Mouse (Mus musculus): ENCODE measurements around the gene Glp2r.

Gene Glp2r

DNA sequence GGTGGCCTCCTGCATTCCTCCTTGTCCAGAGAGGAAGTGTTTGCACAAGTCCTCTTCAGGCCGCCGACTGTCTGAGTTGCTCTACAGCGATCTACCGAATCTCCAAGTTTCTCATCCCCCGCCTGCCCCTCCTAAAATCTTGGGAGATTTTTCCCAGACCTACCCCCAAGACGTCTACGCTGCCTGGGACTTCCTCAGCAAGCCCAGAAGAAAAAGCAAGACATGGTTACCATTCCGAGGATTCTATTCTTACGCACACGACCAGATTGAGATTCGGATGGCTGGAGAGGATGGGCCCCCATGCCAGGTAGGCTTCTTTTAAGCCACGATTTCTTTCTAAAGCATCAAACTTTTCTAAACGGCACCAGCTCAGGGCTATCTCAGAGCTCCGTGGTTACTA, at the start of gene Glp2r:
Glp2r (minus strand) TSS at position 101 of the 400 bp plus-strand sequence.
- DNase-seq (ENCODE audit: low spot score) = no peak

DNA sequence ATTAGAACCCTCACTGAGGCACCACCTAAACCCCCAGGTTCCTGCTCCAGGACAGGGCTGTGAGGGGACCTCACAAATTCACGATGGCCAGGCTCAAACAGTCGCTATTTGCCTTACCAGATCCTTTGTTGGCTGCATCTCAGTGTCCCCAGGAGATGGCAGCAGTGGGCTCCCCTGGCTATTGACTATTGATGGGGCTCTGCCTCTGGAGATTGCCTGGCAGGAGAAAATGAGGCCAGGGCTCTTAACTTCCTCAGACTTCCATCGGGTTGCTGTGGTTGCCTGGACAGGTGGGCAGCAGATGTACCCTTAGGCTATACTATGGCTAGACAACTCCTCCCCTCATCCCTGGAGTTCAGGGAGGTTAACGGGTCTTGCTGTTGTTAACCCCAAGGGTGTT, 49.3 kb upstream of the Glp2r start:
- DNase-seq (ENCODE audit: low spot score) = peak; percentile 47

DNA sequence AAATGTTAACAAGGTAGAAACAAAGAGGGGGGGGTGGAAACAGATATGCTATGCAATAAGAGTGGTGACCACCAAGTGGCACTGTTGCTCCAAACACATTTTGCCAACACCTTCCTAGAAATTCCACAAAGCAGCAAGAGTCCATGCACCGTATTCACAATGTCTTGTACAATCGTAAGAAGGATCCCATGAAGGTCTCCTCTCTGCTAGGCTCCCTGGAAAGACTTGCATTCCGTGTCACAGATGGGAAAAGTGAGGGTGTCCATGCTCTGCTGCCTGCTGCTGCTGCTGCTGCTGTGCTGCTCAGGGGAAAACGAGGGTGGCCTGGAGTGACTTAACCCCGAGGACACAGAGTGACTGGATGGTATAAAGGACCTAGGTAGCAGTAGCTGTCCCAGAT, 48.7 kb upstream of the Glp2r start:
- DNase-seq (ENCODE audit: low spot score) = peak; percentile 13

DNA sequence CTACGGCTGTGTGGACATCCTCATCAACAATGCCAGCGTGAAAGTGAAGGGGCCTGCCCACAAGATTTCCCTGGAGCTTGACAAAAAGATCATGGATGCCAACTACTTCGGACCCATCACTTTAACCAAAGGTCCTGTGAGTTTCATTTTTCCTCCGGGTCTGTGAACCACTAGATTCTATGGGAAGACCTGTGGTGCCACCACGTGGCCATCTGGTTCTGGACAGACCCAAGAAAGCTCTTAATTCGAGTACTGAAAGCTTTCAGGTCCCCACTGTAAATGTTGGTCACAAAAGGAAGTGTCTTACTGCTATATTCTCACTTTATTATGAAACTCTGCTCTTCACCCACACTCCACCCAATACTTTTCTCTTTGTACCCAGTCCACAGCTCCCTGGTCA, 40.6 kb upstream of the Glp2r start:
- DNase-seq (ENCODE audit: low spot score) = no peak

DNA sequence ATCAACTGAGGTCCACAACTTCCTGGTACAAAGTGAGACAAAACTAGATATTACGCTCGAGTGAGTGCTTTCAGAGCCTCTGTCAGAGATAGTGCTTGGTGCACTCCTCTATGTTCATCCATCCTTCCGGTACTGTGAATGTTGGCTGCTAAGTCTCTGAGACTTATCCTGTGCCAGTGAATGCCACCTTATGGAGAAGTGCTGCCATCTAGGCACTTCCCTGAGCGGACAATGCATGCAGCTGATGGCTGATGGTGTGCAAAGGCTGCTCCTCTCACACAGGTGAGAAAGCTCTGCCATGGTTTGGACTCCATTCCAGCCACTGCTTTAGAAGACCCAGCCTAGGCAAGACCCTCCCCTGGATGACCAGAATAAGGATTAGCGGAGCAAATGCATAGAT, 37.1 kb upstream of the Glp2r start:
- DNase-seq (ENCODE audit: low spot score) = no peak

DNA sequence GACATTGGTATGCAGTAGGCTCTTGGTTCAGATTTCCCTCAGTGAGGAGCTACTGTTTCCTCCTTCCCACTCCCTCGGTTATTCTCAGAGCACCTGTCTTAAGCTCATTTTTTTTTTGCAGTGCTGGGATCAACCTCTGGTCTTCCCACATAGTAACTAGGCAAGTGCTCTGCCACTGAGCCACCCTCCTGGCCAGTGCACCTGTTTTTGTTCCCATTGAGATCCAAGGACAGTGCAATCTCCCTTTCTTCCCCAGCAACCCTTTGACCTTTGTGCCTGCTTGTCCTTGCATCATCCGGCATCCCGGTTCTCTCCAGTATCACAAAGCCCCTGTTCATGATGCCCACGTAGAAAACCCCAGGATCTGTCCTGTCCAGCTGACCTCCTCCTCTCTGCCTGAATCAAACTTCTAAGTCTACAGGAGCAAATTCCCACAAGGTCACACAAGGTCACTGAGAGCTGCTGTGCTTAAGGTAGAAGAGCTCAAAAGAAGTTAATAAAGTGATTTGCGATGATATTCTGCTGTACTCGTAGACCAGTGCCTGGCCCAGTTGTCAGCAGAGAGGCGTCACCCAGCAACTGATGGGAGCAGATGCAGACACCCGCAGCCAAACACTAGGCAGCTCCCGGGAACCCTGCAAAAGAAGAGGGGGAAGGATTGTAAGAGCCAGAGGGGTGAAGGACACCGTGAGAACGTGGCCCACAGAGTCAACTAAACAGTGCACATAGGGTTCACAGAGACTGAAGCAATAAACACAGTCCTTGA, 36.1 kb upstream of the Glp2r start:
- DNase-seq (ENCODE audit: low spot score) = no peak

DNA sequence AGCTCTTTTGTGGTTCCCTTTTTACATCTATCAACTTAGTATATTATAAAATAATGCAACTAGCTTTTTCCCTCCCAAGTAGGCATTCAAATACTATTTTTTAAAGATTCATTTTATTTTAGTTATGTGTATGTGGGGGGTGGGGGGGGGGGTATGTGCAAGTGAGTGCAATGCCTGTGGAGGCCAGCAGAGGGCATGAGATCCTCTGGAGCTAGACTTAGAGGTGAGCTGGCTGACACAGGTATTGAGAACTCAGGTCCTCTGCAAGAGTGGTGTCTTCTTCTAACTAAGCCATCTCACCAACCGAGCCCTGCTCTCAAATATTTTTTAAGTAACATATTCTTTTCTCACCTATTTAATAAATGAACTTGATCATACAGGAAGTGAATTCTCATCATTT, 34.6 kb upstream of the Glp2r start:
- no peak for DNase-seq (ENCODE audit: low spot score)

DNA sequence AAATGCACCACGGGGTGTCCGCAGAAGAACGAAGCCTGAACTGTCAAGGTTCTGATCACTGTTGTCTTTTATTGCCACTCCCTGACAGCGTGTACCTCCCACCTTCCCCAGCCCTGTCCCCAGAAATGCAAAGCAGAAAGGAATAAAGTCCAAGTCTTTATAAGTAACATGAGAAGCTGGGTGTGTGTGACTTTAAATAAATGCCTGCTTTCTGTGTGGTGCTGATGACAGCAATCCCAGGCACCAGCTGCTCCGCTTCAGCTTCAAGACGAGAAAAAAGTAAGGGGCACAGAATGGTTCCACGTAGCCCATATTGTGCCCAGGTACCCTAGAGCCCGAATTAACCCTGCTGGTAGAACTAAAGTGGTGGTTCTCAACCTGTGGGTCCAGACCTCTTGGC, 30.2 kb upstream of the Glp2r start:
- DNase-seq (ENCODE audit: low spot score) = no peak

DNA sequence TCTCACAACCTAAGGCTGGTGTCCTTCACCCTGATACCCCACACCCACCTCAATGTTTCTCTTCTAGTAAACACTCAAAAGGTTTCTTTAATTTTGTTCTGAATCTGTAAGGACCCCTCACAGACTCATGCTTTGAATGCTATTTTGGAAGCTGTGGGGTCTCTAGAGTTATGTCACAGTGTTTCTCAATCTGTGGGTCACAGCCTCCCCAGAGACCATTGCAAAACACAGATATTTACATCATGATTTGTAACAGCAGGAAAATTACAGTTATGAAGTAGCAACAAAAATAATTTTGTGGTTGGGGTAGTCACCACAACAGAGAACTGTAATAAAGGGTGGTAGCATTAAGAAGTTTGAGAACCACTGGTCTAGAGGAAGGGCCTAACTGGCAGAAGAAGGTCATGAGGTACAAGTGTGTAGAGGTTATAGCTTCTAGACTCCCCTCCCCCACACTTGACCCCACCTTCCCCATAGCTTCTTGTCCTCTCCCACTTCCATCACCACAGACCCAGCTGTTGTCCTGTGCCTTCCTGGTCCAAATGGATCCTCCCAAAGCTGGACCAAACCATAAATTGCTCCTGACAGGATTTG, 29.3 kb upstream of the Glp2r start:
- DNase-seq (ENCODE audit: low spot score) = no peak

DNA sequence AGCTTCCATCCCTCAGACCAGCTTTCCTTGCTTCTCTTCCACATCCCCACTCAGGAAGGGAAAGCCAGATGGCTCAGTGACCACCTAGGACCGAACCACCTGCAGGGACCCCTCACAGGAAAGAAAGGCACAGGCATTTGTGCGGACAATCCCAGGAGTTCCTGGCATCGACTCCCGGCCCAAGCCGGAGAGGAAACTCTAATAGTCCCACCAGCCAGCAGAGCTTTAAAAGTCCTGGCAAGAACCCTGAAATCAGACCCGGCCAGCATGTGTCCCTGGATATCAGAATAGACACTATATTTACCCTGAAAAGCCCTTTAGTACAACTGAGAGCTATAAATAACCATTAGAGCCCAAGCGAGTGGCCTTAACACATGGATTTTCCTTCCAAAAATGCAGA, 27.0 kb upstream of the Glp2r start, which contains the start of gene Dhrs7c:
Dhrs7c (plus strand) TSS at position 257 of the 400 bp plus-strand sequence.
- DNase-seq (ENCODE audit: low spot score) = no peak

DNA sequence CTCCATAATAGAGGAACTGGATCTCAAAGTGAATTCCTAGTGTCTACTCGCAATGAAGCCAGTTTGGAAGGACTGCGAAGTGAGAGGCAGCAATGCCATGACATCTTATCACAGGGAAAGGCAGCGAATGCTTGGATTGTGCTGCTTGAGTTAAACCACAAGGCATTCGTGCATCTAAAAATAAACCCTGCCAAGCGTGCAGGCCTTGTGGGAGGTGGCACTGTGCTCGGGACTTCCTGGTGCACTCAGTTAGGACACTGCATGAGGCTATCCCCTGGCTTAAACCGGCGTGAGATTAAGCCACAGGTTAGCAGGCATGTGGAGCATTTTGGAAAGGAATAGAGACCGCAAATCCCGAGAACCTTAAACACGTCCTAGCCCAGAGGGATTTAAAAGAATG, 19.2 kb upstream of the Glp2r start:
- DNase-seq (ENCODE audit: low spot score) = no peak

DNA sequence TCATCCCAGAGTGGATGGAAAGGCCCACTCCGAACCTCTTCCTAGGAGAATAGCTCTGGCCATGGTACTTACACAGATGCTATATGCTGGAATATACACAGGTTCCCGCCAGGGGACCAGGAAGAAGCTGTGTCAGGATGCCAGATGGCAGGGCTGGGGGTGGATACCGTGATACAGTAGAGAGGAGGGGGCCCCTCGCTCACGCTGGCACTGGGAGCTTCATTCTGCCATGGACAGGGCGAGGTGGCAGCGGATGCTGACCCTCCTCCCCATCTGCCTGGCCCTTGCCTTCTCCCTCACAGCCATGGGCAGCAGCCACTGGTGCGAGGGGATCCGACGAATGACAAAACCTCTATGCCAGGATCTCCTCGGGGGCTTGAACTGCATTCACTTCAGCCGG, 3.4 kb upstream of the Glp2r start, which contains the start of gene Gsg1l2:
Gsg1l2 (plus strand) TSS at position 230 of the 400 bp plus-strand sequence.
- no peak for DNase-seq (ENCODE audit: low spot score)

DNA sequence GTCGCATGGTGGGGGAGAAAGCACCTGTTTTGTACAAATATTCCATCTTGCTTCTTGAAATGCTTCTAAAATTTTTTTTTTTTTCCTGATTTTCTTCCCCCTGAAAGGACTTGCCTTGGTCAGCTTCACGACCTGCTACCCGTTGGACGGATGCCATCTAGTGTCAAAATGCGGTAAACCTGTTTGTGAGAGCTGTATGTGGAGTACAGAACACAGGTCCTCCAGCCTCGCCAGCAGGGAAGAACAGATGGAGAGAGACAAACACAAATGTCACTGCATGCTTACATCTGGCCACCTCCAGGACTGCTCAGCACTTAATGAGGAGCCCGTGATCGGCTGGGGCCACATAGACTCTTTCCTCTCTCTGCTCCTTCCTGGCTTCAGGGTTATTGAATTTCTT, 1.6 kb upstream of the Glp2r start:
- peak; percentile 21 for DNase-seq (ENCODE audit: low spot score)

DNA sequence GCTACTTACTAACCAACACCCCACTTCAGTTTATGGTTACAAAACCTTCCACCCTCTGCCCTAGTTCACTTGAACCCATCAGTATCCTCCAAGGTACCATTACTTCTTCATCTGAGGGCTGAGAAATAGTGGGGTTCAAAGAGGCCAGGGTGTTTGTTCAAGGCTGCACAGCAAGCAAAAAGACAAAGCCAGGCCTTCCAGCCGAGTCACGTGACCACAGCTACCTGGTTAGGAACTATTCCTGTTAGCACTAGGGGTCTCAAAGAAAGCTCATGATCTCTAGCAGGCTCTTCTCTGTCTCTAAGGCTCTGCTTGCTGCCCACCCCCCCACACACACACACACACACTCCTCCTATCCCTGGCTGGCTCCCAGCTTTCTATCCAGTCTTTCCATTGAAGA, 738 bp upstream of the Glp2r start:
- no peak for DNase-seq (ENCODE audit: low spot score)

DNA sequence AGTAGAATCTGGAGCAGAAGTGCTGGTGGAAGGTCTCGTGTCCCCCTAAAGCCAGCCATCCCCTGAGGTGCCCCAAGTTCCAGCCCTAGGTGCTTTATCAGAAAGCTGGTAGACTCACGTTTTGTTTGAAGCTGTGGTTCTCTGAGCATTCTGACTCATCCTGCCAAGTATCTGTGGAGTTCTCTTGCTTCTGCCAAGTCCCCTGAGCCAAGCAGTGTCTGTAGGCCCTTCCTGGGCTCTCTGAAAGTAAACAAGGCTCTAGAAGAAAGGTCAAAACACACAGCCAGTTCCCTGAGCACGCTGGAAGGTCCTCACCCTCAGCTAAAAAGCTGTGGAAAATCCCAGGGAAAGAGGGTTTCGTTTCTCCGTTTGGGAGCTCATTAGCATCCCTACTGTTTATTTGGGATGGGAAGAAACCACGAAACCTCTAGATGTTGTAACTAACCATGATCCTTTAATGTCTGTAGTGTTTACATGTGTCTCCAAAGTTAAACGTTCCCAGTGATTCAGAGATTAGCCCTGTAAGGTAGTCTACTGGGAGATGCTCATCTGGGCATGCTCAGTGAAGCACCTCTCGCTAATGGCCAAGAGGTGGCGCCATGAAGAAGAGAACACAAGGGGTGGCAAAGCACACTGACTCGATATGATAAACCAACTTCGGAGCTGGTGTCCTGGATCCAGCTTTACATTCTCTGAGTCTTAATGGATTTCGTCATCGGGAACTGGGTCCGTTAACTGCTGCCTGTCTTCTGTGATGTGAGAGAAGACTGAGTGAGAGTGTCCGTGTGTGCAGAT, 13.4 kb downstream of the Glp2r start:
- DNase-seq (ENCODE audit: low spot score) = no peak

DNA sequence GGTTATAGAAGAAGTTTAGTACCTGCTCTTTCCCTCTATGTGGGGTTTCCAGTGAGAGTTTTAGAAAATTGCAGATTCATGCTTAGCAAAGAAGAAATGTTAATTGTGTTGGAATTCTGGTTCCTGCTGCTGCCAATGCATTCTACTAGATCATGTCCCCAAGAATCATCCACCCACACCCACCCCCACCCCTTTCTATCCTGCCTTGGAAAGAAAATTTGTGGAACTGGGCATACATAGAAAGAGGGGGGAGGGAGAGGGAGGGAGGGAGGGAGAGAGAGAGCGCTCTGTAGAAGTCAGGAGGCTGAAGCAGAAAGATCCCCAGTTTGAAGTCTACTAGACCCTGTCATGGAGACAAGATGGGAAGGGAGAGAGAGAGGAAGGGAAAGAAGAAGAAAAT, 14.7 kb downstream of the Glp2r start:
- no peak for DNase-seq (ENCODE audit: low spot score)

DNA sequence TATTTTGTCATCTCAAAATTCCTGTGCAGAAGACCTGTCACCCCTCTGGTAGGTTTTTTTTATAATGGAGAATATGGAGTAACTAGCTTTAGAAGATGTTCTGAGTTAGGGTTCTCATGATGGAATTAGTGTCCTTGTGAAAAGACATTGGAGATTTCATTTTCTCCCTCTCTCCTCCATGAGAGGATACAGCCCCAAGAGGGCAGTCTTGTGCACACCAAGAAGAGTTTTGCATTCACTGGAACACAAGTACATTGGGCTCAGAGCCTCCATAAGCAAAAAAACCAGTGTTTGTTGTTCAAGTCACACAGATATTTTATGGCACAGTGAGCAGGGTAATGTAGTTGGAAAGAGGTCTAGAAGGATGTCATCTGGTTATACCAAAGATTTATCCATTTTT, 29.4 kb downstream of the Glp2r start:
- no peak for DNase-seq (ENCODE audit: low spot score)

DNA sequence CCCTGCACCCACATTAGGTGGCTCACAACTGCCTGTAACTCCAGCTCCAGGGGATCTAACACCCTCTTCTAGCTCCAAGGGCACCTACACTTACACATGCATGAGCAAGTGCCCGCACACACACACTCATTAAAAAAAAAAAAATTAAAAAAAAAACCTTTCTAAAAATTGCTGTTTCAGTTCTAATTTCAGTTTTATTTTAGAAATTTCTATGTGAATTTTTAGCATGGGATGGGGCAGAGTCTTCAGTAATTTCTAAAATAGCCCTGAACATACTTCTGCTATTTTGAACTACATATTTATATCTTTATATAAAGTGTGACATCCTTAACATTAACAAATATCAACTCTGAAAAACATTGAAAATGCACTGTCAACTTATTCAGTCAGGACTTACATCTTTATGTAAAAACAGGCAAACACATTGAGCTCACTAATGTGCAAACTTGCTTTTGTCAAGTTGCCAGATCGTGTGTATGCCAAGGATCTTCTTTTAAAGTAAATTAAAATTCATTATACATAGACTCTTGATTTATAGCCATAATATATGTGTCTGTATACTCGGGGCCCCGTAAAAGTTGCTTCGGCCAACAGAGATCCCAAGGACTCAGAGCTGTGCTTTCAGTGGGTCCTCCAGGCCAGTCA, 32.0 kb downstream of the Glp2r start:
- no peak for DNase-seq (ENCODE audit: low spot score)

DNA sequence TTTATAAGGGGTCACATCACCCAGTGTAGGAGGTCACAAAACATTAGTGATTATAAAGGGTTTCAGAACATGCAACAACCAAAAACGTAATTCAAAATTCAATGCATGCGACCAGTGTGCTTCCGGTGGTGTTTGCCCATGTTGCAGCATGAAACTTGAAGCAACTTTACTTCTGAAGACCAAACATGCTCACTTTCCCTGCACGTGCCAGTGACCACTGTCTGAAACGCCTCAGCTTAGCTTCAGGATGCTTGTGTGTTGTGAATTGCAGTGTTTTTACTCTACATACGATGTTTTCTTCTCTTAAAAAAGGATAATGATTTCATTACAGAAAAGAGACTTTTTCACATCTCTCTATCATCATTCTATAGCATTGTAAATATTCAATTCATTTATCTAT, 32.6 kb downstream of the Glp2r start:
- no peak for DNase-seq (ENCODE audit: low spot score)

DNA sequence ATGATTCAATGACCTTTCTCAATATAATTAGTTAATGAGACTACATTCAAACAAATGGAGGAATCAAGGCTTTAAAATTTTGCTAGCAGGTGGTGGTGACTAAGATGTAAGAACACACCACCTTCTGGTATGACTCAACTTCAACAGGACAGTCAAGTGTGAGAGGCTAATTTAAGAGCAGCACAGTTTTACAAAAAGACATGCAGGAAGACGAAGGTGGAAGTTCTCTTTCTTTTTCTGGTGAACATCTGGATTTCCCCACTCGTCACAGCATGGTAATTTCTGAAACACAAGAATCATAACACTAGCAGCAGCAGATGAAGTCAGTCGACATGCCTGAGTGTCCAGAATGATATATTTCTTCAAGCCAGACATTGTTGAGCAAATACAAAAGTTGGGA, 36.4 kb downstream of the Glp2r start:
- no peak for DNase-seq (ENCODE audit: low spot score)

DNA sequence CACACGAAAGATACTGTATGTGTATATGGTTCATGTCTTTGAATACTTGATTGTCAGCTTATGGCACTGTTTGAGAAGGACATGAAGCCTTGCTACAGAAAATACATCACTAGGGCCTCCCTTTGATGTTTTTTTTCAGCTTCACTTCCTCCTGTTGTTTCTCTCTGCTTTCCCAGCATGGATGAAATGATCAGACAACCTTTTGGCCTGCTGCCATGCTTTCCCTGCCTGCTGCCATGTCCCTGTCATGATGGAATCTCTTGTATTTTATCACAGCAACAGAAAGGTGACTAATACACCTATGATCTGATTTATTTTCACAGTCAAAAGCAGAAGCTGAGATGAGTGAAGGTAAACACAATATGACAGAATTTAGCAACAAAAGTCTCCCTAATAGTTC, 37.2 kb downstream of the Glp2r start:
- DNase-seq (ENCODE audit: low spot score) = no peak

DNA sequence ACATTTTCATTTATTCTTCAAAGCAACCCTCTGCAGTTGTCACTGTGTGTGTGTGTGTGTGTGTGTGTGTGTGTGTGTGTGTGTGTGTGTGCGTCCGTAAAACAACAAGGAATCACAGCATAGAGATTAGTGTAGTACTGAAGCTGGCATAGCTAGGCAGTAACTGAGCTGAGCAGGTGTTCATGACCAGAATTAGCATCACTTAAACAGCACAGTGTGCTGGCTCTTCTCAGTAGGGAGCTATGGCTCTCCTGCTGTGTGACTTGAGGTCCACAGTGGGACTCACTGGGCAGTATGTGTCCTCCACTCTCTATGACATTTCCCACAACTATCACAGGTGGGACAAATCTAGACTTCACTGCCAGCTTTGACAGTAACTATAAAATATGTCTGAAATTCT, 39.9 kb downstream of the Glp2r start:
- DNase-seq (ENCODE audit: low spot score) = no peak

DNA sequence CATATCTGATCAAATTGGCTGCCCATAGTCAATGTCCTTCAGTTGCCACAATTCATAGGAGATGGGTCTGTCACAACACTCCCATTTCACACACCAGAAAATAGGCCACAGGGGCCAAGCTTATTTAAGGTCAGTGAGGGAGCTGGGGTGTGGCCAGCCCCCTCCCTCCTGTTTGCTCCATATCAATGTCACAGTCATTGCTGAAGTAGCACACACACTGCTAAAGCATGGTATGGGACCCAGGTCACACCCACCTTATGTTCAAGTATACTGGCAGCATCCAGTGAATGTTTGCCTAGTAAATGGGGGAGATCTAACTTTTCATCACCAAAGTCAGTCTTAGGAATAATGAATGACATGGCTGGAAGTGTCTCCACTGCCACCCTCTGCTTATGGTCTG, 42.2 kb downstream of the Glp2r start:
- DNase-seq (ENCODE audit: low spot score) = no peak
